Mouse (Mus musculus): ENCODE measurements around the gene A730046J19Rik.
A peak's percentile ranks its signal among the peaks of the same experiment; 100 is the strongest.

The A730046J19Rik gene

DNA sequence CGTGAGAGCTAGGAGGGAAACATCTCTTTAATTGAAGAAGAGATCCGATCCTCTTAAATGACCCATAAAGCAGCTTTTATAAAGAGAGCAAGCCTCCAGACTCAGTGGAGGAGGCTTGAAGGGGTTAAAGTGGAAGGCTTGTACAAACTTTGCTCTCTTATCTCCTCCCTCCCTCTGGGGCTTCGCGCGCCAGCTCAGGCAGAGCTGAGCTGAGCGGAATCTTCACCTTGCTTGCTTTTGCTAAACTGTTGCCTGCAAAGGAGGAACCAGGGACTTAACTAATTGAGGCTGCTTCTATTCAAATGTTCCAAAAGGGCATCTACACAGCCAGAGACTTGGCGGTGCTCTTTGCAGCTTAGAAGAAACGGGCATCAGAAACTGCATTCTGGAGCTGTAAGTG, at the start of gene A730046J19Rik:
A730046J19Rik (plus strand) TSS at position 173 of the 400 bp plus-strand sequence.
- no peak for DNase-seq (ENCODE audit: low read depth)

DNA sequence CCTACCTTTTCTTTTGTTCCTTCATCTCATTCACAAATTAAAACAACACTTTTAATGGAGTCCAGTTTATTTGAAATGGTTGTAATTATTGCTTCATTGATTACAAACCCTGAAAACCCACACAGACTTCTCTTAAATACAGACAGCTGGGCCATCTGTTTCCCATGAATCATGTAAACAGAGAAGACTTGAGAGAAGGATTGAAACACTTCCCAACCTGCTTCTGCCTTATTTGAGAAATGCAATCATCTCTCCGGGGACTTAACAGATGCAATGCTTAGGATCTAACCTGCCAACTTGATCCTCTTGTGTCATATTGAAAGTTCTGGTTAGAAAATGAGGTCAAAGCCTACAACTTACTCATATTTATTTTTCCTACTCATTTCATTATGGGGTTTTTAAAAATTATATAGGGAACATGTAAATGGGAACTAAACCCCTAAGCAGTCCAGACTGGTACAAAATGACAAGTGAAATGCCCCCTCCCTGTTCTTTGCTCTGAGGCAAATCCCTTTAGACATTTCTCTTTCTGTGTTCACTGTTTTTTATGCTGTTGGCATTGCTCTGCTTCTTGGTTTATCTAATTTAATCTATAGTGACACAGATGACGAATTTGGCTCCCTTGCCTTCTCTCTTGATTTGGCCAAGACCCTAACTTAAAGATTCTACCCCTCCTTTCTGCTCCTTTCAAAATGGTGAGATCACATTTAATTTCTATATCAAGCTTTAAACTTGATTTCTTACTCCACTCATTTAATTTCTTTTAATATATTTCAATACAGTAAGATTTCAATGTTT, 48.7 kb upstream of the A730046J19Rik start:
- no peak for DNase-seq (ENCODE audit: low read depth)

DNA sequence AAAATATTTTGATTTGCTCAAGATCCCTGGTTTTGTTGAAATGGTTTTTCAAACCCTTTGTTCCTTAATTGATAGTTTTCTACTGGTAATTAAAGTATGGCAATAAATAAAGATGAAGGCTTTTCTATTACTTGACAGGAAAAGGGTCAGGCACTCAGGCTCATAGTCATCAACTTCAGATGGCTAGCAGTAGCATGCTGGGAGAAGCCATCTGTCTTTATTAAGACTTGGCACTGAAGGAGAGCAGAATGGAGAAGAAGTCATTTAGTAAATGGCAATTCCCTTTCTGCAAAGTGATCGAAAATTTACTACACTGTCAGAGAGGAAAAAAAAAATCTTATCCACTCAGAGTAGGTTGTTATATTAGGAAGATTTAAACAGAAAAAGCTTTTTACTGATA, 17.2 kb upstream of the A730046J19Rik start:
- DNase-seq (ENCODE audit: low read depth), result no peak

GRCm38 (mm10) chrX:144149987-144150386, 3.5 kb upstream of the A730046J19Rik start:
- no peak for DNase-seq (ENCODE audit: low read depth)

DNA sequence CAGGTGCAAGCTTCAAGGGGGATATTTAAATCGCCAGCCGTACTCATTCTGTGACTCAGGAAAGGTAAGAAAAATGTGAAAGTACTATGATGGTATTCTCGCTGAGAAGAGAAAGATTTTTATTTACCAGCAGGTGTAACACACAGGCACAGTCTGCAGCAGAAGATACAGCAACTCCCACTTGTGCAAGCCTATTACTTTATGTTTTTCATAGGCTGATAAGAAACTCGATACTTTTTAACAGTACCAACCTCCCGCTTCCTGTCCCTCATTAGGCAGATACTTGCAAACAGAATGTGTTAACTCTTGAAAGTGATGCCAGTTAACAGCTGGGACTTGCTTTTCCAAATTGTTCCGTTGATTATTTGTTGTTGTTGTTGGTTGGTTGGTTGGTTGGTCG, 616 bp downstream of the A730046J19Rik start:
- DNase-seq (ENCODE audit: low read depth), result no peak

DNA sequence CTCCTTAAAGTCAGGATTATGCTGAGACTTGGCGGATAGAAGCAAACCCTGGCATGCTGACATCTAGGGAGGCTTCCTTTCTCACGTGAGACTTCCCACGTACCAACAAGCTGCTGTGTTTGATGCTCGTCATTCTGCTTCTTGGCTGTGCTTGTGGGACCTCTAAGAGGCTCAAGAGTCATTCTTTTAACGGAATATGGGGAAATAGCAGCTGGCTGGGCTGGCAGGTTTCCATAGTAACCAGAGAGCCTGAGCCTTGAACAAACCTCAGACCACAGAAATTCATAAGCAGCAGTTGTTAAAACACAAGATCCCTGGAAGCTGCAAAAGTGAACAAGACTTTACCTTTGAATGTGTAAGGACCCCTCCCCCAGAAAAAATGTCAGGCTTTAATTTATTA, 9.4 kb downstream of the A730046J19Rik start:
- DNase-seq (ENCODE audit: low read depth), result peak; percentile 2
